Mouse (Mus musculus): ENCODE data around the gene Stn1.

- TF ChIP-seq CTCF (IDR thresholded peaks at IDR 0.05; ENCODE audit: borderline replicate concordance, insufficient read depth, low read length) (no peak), POLR2A (IDR thresholded peaks at IDR 0.05; ENCODE audit: low read depth, low read length) (no peak)
Measured at GRCm38 (mm10) chr19:47565031-47565654, 27.8 kb upstream of the Stn1 start.

Measured in embryonic fibroblast, embryonic 13.5 days (primary cell).